Mouse (Mus musculus): ENCODE results near the gene 5730409E04Rik.

DNA sequence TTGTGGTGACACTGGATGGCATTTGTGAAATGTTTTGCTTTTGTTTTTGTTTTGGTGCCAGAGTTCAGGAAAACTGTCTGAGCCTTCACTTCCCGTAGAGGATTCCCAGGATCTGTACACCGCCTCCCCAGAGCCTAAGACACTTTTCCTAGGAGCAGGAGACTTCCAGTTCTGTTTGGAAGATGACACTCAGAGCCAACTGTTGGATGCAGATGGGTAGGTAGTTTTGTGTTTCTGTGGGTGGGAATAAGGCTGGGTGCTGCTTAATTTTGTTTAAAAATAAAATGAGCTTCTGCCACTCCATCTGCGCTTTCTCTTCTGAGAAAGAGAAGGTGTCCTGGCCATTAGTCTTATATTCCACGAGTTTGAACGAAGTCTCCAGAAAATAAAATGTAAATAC, 33.3 kb upstream of the 5730409E04Rik start:
- TF ChIP-seq CTCF (IDR thresholded peaks at IDR 0.05; ENCODE audit: borderline replicate concordance, insufficient read depth, low read length): no peak
- no peak for TF ChIP-seq POLR2A (IDR thresholded peaks at IDR 0.05; ENCODE audit: low read depth, low read length)
